Mouse (Mus musculus) forebrain, embryonic 14.5 days (tissue): ENCODE results near the gene Dclk3. TPM values are rescaled to one million over a fixed set of nuclear protein-coding genes. Genes with fewer than 3 reads are reported as not detected.

ENCODE experiments used
- ATAC-seq: fragments of 200-750 bp; cut with Nextera tagmentation; 2 replicates; pipeline ENCODE4 v1.8.0; 2017; ENCODE audit warnings: mild to moderate bottlenecking, moderate library complexity
- DNase-seq: peaks from one replicate; pipeline ENCODE4 v3.0.0-alpha.2; 2015; ENCODE audit warnings: low spot score
- H3K27ac ChIP-seq: fragments of 300-500 bp; sonication (generic); 2 replicates; pipeline ENCODE4 v1.5.1; 2014; ENCODE audit warnings: low read depth, mild to moderate bottlenecking, control low read depth, low read length, moderate library complexity
- H3K27me3 ChIP-seq: fragments of 300-500 bp; sonication (generic); replicated peaks from 2 replicates; pipeline ENCODE4 v1.6.1; 2014; ENCODE audit warnings: low read length, control low read depth, mixed read lengths; ENCODE audit not compliant: control insufficient read depth, insufficient read depth
- H3K36me3 ChIP-seq: fragments of 300-500 bp; sonication (generic); 2 replicates; pipeline ENCODE4 v1.6.1; 2014; ENCODE audit warnings: low read length, control low read depth; ENCODE audit not compliant: control insufficient read depth, insufficient read depth
- H3K4me1 ChIP-seq: fragments of 300-500 bp; sonication (generic); 2 replicates; pipeline ENCODE4 v1.6.1; 2014; ENCODE audit warnings: antibody characterized with exemption, low read length, control low read depth; ENCODE audit not compliant: control insufficient read depth, insufficient read depth
- H3K4me2 ChIP-seq: fragments of 300-500 bp; sonication (generic); 2 replicates; pipeline ENCODE4 v1.6.1; 2014; ENCODE audit warnings: mild to moderate bottlenecking, control low read depth, low read length
- H3K4me3 ChIP-seq: fragments of 300-500 bp; sonication (generic); 2 replicates; pipeline ENCODE4 v1.5.1; 2014; ENCODE audit warnings: low read depth, low read length, control low read depth
- H3K9ac ChIP-seq: fragments of 300-500 bp; sonication (generic); 2 replicates; pipeline ENCODE4 v1.6.1; 2014; ENCODE audit warnings: mild to moderate bottlenecking, low read length, control low read depth, moderate library complexity
- H3K9me3 ChIP-seq: fragments of 300-500 bp; sonication (generic); replicated peaks from 2 replicates; pipeline ENCODE4 v1.6.1; 2016; ENCODE audit warnings: low read length, control low read depth, mixed read lengths; ENCODE audit not compliant: control insufficient read depth
- WGBS: fragments of 180-500 bp; shearing (Covaris S2); extraction: QIAGEN DNeasy Blood & Tissue Kit; methylation state at CpG from one replicate; pipeline ENCODE4 v1.1.7; 2014; 5-methylcytosine and 5-hydroxymethylcytosine counted together
- polyA plus RNA-seq: library from polyadenylated mRNA; unstranded; fragments of >200 nt; fragmentation: Nextera tagmentation; extraction: Ambion mirVana; gene quantifications from 2 replicates; pipeline ENCODE4 v1.2.1, GENCODE M21; 2014

Dclk3 gene
- polyA plus RNA-seq, 1 experiment from 2014 or later: 2.1 TPM

DNA sequence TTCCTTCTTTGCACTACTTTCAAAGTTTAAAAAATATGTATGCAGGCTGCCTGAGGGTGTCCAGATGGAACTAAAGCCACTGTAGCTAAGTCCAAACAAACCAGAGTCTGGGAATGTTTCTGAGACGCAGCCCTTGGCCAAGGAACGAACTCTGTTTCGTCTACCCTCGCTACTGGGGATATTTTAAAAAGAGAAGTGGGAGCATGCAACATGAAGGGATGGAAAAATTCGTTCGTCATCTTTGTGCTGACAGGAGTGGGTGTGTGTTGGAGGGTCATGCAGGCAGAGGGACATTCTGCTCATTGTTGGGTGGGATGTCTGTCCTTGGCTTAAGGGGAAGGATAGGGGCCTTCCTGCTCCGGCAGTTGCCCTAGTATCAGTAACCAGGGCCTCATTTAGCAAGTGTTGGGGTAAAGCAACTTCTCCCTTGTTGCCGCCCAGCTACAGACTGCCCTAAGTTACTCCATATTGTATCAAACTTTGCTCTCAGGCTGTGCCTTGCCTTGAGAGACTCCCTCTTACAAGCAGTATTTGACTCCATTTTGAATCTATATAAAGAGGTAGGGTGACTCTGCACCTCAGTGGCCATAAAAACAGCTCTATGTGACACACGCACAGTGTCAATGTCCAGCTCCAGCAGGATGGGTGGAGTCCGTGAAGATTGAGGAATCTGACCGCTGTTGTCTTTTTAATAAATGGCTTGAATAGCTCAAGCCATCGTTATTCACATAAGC lies 34.4 kb upstream of the Dclk3 start:
- H3K36me3 ChIP-seq: no peaks in the 10 kb centered on the region
- H3K4me2 ChIP-seq: no peak overlapping the region
- ATAC-seq (no peak), DNase-seq (no peak)
- no peak overlapping the region for H3K4me3 ChIP-seq
- no peak overlapping the region for H3K9ac ChIP-seq
- no peak overlapping the region for H3K27ac ChIP-seq
- H3K27me3 ChIP-seq: no peaks in the 10 kb centered on the region
- H3K4me1 ChIP-seq: no peaks in the 10 kb centered on the region
- H3K9me3 ChIP-seq: no peaks in the 10 kb centered on the region
- 89% methylated on average over 12 of the region's 12 CpGs for WGBS

DNA sequence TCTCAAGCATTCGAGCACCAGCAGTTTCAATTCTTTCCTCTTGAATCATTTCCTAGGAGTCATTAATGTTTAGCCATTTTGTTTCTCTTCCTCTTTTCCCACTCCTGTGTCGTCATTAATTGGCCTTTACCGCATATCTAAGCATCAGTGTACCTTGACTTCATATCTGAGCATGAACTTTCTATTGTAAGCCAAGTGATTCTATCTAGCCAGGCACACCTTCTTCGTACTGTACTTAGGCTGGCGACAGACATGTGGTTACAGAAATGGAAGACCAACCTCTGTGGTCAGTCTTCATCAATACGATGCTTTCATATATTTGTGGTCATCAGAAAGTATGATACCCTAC lies 33.8 kb upstream of the Dclk3 start:
- DNase-seq (no peak), ATAC-seq (no peak)
- no peak overlapping the region for H3K27ac ChIP-seq
- H3K9me3 ChIP-seq: no peaks in the 10 kb centered on the region
- no peaks in the 10 kb centered on the region for H3K27me3 ChIP-seq
- H3K4me1 ChIP-seq: no peaks in the 10 kb centered on the region
- WGBS: 85% methylated on average over 6 of the region's 6 CpGs
- H3K9ac ChIP-seq: no peak overlapping the region
- H3K4me3 ChIP-seq: no peak overlapping the region
- H3K36me3 ChIP-seq: no peaks in the 10 kb centered on the region
- no peak overlapping the region for H3K4me2 ChIP-seq

DNA sequence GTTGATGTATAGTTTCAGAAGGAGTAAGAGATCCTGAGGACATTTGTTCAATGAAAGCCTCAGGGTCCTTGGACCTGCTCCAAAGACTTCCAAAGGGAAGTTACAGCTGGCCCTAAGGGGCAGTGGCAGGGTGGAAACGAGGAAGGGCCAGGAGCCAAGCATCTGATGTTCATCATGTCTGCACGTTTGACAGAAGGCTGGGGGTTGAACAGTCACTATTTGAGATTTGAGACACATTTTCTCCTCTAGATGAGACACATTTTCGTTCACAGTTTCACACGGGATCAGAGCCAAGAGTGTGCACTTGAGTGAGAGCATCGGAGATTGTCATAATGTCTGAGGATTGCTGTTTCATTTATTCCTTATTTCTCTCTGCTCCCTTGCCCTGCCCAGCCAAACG lies 30.9 kb upstream of the Dclk3 start:
- no peak; the same call in 1 of the 2 replicates for ATAC-seq

DNA sequence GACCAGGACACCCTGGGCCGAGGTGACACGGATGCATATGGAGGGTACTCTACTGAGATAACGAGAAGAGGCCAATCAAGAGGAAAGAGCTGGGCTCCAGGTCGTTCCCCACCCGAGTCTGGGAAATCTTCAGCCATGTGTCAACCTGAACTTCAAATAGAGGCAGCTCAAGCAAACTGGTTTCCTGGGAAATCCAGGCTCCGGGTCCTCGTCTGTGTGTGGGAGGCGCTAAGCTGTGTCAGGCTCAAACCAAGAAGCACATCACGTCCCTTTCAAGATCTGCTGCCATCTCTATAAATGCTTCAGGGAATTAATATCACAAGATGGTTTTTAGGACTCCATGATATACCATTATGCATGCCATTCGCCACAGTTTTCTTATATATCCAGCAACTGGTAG lies 30.5 kb upstream of the Dclk3 start:
- ATAC-seq: peak; percentile 29; the same call in 1 of the 2 replicates
- Histone ChIP-seq H3K27me3 (no peaks in the 10 kb centered on the region), H3K4me2 (no peak overlapping the region), H3K4me3 (no peak overlapping the region), H3K9me3 (no peaks in the 10 kb centered on the region), H3K9ac (no peak overlapping the region), H3K36me3 (no peaks in the 10 kb centered on the region), H3K27ac (peak overlapping the region; percentile 10; the same call in 1 of the 2 replicates), H3K4me1 (no peaks in the 10 kb centered on the region)
- no peak for DNase-seq
- 80% methylated on average over 10 of the region's 10 CpGs for WGBS

More for the DNA sequence above, 30.9 kb upstream of the Dclk3 start:
- Histone ChIP-seq H3K36me3 (no peaks in the 10 kb centered on the region), H3K4me2 (no peak overlapping the region), H3K4me1 (no peaks in the 10 kb centered on the region), H3K9me3 (no peaks in the 10 kb centered on the region), H3K4me3 (no peak overlapping the region), H3K27ac (peak overlapping the region; percentile 10; the same call in 1 of the 2 replicates), H3K27me3 (no peaks in the 10 kb centered on the region), H3K9ac (no peak overlapping the region)
- WGBS: 55% methylated on average over 6 of the region's 6 CpGs
- peak; percentile 74 for DNase-seq

DNA sequence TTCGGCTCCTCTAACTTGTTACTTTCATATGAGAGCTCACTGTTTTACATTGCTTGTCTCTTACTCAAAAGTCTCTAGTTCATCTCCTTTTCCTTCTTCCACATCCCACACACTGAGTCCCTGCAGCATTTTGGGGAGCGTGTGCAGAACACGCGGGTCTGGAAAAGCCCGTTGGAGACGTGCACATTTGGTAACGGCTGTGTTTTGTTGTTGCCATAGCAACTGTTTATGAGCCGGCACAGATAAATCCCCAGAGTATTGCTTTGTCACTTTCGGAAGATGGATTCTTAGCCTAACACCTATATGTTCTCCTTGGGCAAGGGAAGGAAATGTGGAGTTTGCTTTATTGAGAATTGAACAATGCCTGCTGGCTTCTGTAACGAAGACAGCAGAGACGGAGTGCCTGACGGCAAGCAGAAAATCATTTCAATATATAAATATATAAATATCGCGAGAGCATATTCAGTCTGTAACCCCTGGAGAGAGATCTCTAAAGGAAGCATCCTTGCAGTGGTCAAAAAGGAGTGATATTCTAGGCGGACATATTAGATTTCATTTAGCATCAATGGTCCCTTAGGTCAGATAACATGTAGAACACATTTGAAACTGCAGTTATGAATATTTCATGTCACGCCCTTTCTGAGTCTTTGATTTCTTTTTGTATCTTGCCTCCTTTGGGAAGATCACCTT lies 26.3 kb upstream of the Dclk3 start:
- H3K27me3 ChIP-seq: no peaks in the 10 kb centered on the region
- H3K9ac ChIP-seq: no peak overlapping the region
- WGBS: 70% methylated on average over 16 of the region's 16 CpGs
- ATAC-seq (peak; percentile 44; the same call in 1 of the 2 replicates), DNase-seq (peak; percentile 75)
- H3K36me3 ChIP-seq: no peaks in the 10 kb centered on the region
- H3K9me3 ChIP-seq: no peaks in the 10 kb centered on the region
- H3K27ac ChIP-seq: no peak overlapping the region
- H3K4me3 ChIP-seq: no peak overlapping the region
- H3K4me1 ChIP-seq: no peaks in the 10 kb centered on the region
- H3K4me2 ChIP-seq: no peak overlapping the region

DNA sequence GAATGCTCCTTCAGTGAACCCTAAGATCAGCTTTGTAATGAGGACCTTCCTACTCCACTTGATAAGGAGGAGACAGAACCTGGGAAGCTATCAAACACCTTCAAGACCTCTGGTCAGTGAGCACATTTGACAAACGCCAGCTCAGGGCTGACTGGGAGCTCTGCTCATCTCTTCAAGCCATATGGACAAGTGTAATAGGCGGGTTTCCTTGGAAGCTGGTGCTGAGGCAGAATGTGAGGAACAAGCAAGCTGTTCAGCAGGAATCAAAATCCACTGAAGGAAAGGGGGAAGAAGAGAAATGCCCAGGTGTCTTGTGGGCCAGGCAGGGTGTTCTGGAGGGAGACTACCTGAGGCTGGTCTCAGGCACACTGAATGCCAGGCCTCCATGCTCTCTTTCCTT lies 17.0 kb upstream of the Dclk3 start:
- Histone ChIP-seq H3K4me2 (no peak overlapping the region), H3K4me1 (no peaks in the 10 kb centered on the region), H3K27me3 (no peaks in the 10 kb centered on the region), H3K4me3 (no peak overlapping the region), H3K36me3 (no peaks in the 10 kb centered on the region), H3K27ac (no peak overlapping the region), H3K9me3 (no peaks in the 10 kb centered on the region), H3K9ac (no peak overlapping the region)
- ATAC-seq: no peak
- WGBS: 68% methylated on average over 2 of the region's 2 CpGs
- no peak for DNase-seq

DNA sequence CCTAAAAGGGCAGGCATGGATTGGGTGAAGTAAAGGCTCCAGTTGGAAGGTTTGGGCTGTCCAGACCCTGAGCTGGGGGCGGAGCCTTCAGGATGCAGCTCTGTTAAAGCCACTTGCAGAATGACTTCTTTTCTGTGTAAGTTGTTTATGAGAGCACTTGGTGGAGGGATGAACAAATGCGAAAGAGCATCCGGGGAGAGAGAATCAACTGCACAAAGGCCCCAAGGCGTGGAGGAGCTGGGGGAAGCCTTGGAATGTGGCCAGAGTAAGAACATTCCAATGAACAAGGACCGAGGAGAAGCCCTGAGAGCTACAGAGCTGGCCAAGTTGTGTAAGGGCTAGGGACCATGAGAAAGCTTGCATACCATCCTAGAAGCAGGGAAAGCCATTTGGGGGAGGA lies 16.3 kb upstream of the Dclk3 start:
- 69% methylated on average over 5 of the region's 5 CpGs for WGBS

DNA sequence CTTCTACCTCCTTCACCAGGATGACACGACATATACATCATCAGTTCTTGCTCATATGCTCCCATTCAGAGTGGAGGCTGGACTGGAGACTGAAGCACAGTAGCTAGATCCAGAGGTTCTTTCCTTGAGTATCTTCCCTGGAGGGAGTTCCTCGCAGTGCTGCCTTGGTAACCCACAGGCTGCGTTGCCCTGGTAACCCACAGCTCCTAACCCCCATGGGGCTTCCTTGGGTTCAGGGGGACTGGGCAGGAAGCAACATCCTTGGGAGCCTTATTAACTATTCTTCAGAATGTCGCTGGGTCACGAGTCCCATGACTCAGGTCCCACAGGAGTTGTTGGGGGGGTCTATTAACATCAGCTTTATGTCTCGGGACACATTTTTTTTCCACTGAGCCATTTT lies 13.8 kb upstream of the Dclk3 start:
- no peak for ATAC-seq
- no peak for DNase-seq

More for the DNA sequence above, 16.3 kb upstream of the Dclk3 start:
- no peaks in the 10 kb centered on the region for H3K4me1 ChIP-seq
- no peaks in the 10 kb centered on the region for H3K27me3 ChIP-seq
- H3K4me2 ChIP-seq: no peak overlapping the region
- H3K4me3 ChIP-seq: no peak overlapping the region
- H3K9ac ChIP-seq: no peak overlapping the region
- no peak for ATAC-seq
- no peaks in the 10 kb centered on the region for H3K9me3 ChIP-seq
- no peak overlapping the region for H3K27ac ChIP-seq
- no peaks in the 10 kb centered on the region for H3K36me3 ChIP-seq
- DNase-seq: no peak

DNA sequence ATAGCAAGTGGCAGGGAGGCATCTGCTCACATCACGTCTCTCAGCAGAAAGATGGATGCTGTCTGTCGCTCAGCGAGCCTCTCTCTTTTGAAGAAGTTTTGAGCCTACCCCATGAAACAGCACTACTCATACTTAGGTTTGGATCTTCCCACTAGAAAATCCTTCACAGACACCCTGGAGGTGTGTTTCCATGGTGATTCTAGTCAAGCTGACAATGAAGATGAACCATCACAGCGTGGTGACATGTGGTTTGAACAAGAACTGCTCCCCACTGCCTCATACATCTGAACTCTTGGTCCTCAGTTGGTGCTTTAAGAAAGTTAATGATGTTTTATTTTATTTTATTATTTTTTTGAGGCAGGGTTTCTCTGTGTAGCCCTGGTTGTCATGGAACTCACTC lies 12.9 kb upstream of the Dclk3 start:
- Histone ChIP-seq H3K36me3 (no peaks in the 10 kb centered on the region), H3K4me3 (no peak overlapping the region), H3K9ac (no peak overlapping the region), H3K9me3 (no peaks in the 10 kb centered on the region), H3K27me3 (no peaks in the 10 kb centered on the region), H3K4me2 (no peak overlapping the region), H3K27ac (no peak overlapping the region), H3K4me1 (no peaks in the 10 kb centered on the region)
- no peak for ATAC-seq
- WGBS: 76% methylated on average over 4 of the region's 4 CpGs
- DNase-seq: no peak

More for the DNA sequence above, 13.8 kb upstream of the Dclk3 start:
- Histone ChIP-seq H3K4me1 (no peaks in the 10 kb centered on the region), H3K36me3 (no peaks in the 10 kb centered on the region), H3K4me3 (no peak overlapping the region), H3K9me3 (no peaks in the 10 kb centered on the region), H3K4me2 (no peak overlapping the region), H3K27ac (no peak overlapping the region), H3K27me3 (no peaks in the 10 kb centered on the region), H3K9ac (no peak overlapping the region)
- 57% methylated on average over 6 of the region's 6 CpGs for WGBS
